Mouse (Mus musculus) midbrain, embryonic 14.5 days (tissue): ENCODE data around the gene Cldn34b3. TPM values are rescaled to one million over a fixed set of nuclear protein-coding genes. Genes with fewer than 3 reads are reported as not detected.
"Not testable (repeated sequence)": the region's sequence is repeated elsewhere in the genome, so short reads cannot be mapped to it uniquely, and the experiment has no call there.

ENCODE experiments used
- ATAC-seq: fragments of 200-750 bp; cut with Nextera tagmentation; 2 replicates; pipeline ENCODE4 v1.8.0; 2017; ENCODE audit warnings: moderate number of reproducible peaks, moderate library complexity; ENCODE audit not compliant: low FRiP score, low TSS enrichment
- DNase-seq: peaks from one replicate; pipeline ENCODE4 v3.0.0-alpha.2; 2015
- H3K27ac ChIP-seq: fragments of 300-500 bp; sonication (generic); replicated peaks from 2 replicates; pipeline ENCODE4 v1.5.1; 2014; ENCODE audit warnings: mild to moderate bottlenecking, low read depth, low read length, moderate library complexity
- H3K27me3 ChIP-seq: fragments of 300-500 bp; sonication (generic); 2 replicates; pipeline ENCODE4 v1.6.1; 2014; ENCODE audit warnings: low read length, control low read depth, mixed read lengths; ENCODE audit not compliant: control insufficient read depth, insufficient read depth
- H3K36me3 ChIP-seq: fragments of 300-500 bp; sonication (generic); 2 replicates; pipeline ENCODE4 v1.6.1; 2014; ENCODE audit warnings: low read length, control low read depth; ENCODE audit not compliant: control insufficient read depth, insufficient read depth
- H3K4me1 ChIP-seq: fragments of 300-500 bp; sonication (generic); 2 replicates; pipeline ENCODE4 v1.6.1; 2014; ENCODE audit warnings: mild to moderate bottlenecking, antibody characterized with exemption, low read length, control low read depth; ENCODE audit not compliant: control insufficient read depth, insufficient read depth
- H3K4me2 ChIP-seq: fragments of 300-500 bp; sonication (generic); 2 replicates; pipeline ENCODE4 v1.6.1; 2014; ENCODE audit warnings: mild to moderate bottlenecking, low read length, moderate library complexity
- H3K4me3 ChIP-seq: fragments of 300-500 bp; sonication (generic); replicated peaks from 2 replicates; pipeline ENCODE4 v1.5.1; 2014; ENCODE audit warnings: low read depth, low read length
- H3K9ac ChIP-seq: fragments of 300-500 bp; sonication (generic); replicated peaks from 2 replicates; pipeline ENCODE4 v1.6.1; 2014; ENCODE audit warnings: mild to moderate bottlenecking, low read length, moderate library complexity
- H3K9me3 ChIP-seq: fragments of 300-500 bp; sonication (generic); 2 replicates; pipeline ENCODE4 v1.6.1; 2016; ENCODE audit warnings: low read length, control low read depth, mixed read lengths; ENCODE audit not compliant: control insufficient read depth
- WGBS: fragments of 180-500 bp; shearing (Covaris S2); extraction: QIAGEN DNeasy Blood & Tissue Kit; methylation state at CpG from one replicate; pipeline ENCODE4 v1.1.7; 2014; 5-methylcytosine and 5-hydroxymethylcytosine counted together
- polyA plus RNA-seq: library from polyadenylated mRNA; unstranded; fragments of >200 nt; fragmentation: Nextera tagmentation; extraction: Ambion mirVana; gene quantifications from 2 replicates; pipeline ENCODE4 v1.2.1, GENCODE M21; 2014

Cldn34b3 gene
- not detected in 2 replicates for polyA plus RNA-seq

- H3K27me3 ChIP-seq, H3K9me3 ChIP-seq, H3K27ac ChIP-seq, H3K4me3 ChIP-seq, DNase-seq, H3K4me1 ChIP-seq, ATAC-seq, H3K4me2 ChIP-seq, H3K36me3 ChIP-seq, H3K9ac ChIP-seq: not testable (repeated sequence)
- WGBS = 90% methylated on average over 1 of the region's 1 CpGs
These were observed at the start of gene Cldn34b3 for GRCm38 (mm10) chrX:76264004-76264403. Gene Cldn34b3, plus strand, starts transcription at chrX:76264304.

Other genes starting within 250 kb of the Cldn34b3 start
- not detected in 2 replicates for gene Cldn34b4, start 129.0 kb downstream of the Cldn34b3 start, polyA plus RNA-seq